Mouse (Mus musculus): ENCODE results near the gene Spn. TPM values are rescaled to one million over a fixed set of nuclear protein-coding genes. Genes with fewer than 3 reads are reported as not detected.
A peak's percentile ranks its signal among the peaks of the same experiment; 100 is the strongest.

Spn gene
- total and polyA plus RNA-seq, 3 experiments = 52.8 to 251 (median 90.2) TPM

- Histone ChIP-seq H3K36me3 (replicated peaks) (peaks cover 61% of the 10 kb centered on the region), H3K4me1 (ENCODE audit: insufficient read depth, low read depth, low read length) (peaks cover 88% of the 10 kb centered on the region), H3K9me3 (replicated peaks) (no peaks in the 10 kb centered on the region), H3K27me3 (ENCODE audit: insufficient read depth, low read length) (no peaks in the 10 kb centered on the region), H3K4me3 (ENCODE audit: low read depth, low read length) (peak overlapping the region; percentile 75)
- TF ChIP-seq CTCF (IDR thresholded peaks at IDR 0.05; ENCODE audit: low read depth, low read length) (no peak), TAL1 (conservative IDR thresholded peaks at IDR 0.05; ENCODE audit: low read depth, low read length) (no peak), POLR2AphosphoS5 (IDR thresholded peaks at IDR 0.05; ENCODE audit: insufficient replicate concordance, low read depth, low read length) (no peak), GATA2 (IDR thresholded peaks at IDR 0.05; ENCODE audit: borderline replicate concordance, low read depth, low read length) (no peak), GATA1 (IDR thresholded peaks at IDR 0.05; ENCODE audit: borderline replicate concordance, low read length) (no peak)
- ATAC-seq (ENCODE audit: extremely low read depth, insufficient number of reproducible peaks, low FRiP score, poor library complexity, severe bottlenecking) = no peak
- no peak for DNase-seq (ENCODE audit: low spot score)
Observed at GRCm38 (mm10) chr7:127136181-127137071, 1.2 kb downstream of the Spn start.

- ATAC-seq (ENCODE audit: extremely low read depth, insufficient number of reproducible peaks, low FRiP score, poor library complexity, severe bottlenecking) (no peak), DNase-seq (ENCODE audit: low spot score) (no peak)
- no peaks in the 10 kb centered on the region for H3K27me3 ChIP-seq (ENCODE audit: insufficient read depth, low read length)
- H3K36me3 ChIP-seq (replicated peaks) = peaks cover 71% of the 10 kb centered on the region
- peak overlapping the region; percentile 75 for H3K4me3 ChIP-seq (ENCODE audit: low read depth, low read length)
- peaks cover 85% of the 10 kb centered on the region for H3K4me1 ChIP-seq (ENCODE audit: insufficient read depth, low read depth, low read length)
- no peak for TF ChIP-seq TAL1 (conservative IDR thresholded peaks at IDR 0.05; ENCODE audit: low read depth, low read length)
- TF ChIP-seq CTCF (IDR thresholded peaks at IDR 0.05; ENCODE audit: low read depth, low read length) = no peak
- TF ChIP-seq GATA1 (IDR thresholded peaks at IDR 0.05; ENCODE audit: borderline replicate concordance, low read length) = no peak
- TF ChIP-seq GATA2 (IDR thresholded peaks at IDR 0.05; ENCODE audit: borderline replicate concordance, low read depth, low read length) = no peak
- no peak for TF ChIP-seq POLR2AphosphoS5 (IDR thresholded peaks at IDR 0.05; ENCODE audit: insufficient replicate concordance, low read depth, low read length)
- H3K9me3 ChIP-seq (replicated peaks) = no peaks in the 10 kb centered on the region
Observed at GRCm38 (mm10) chr7:127134821-127135447, 2.7 kb downstream of the Spn start.

GRCm38 (mm10) chr7:127133125-127133524 is 4.5 kb downstream of the Spn start:
- Histone ChIP-seq H3K36me3 (replicated peaks) (peaks cover 88% of the 10 kb centered on the region), H3K4me1 (ENCODE audit: insufficient read depth, low read depth, low read length) (peaks cover 87% of the 10 kb centered on the region), H3K9me3 (replicated peaks) (no peaks in the 10 kb centered on the region), H3K4me3 (ENCODE audit: low read depth, low read length) (peak overlapping the region; percentile 50; the same call in 1 of the 2 replicates), H3K27me3 (ENCODE audit: insufficient read depth, low read length) (no peaks in the 10 kb centered on the region)
- DNase-seq (ENCODE audit: low spot score) (no peak), ATAC-seq (ENCODE audit: extremely low read depth, insufficient number of reproducible peaks, low FRiP score, poor library complexity, severe bottlenecking) (no peak)
- TF ChIP-seq POLR2AphosphoS5 (IDR thresholded peaks at IDR 0.05; ENCODE audit: insufficient replicate concordance, low read depth, low read length) (no peak), TAL1 (conservative IDR thresholded peaks at IDR 0.05; ENCODE audit: low read depth, low read length) (no peak)

- Histone ChIP-seq H3K4me1 (ENCODE audit: insufficient read depth, low read depth, low read length) (peaks cover 56% of the 10 kb centered on the region), H3K9me3 (replicated peaks) (peaks cover 2% of the 10 kb centered on the region), H3K36me3 (replicated peaks) (peaks cover 83% of the 10 kb centered on the region), H3K4me3 (ENCODE audit: low read depth, low read length) (no peak overlapping the region), H3K27me3 (ENCODE audit: insufficient read depth, low read length) (no peaks in the 10 kb centered on the region)
- no peak for TF ChIP-seq GATA2 (IDR thresholded peaks at IDR 0.05; ENCODE audit: borderline replicate concordance, low read depth, low read length)
- TF ChIP-seq CTCF (IDR thresholded peaks at IDR 0.05; ENCODE audit: low read depth, low read length) = peak; percentile 42; the same call in 1 of the 2 replicates
- ATAC-seq (ENCODE audit: extremely low read depth, insufficient number of reproducible peaks, low FRiP score, poor library complexity, severe bottlenecking) (peak; percentile 45; the same call in 1 of the 2 replicates), DNase-seq (ENCODE audit: low spot score) (no peak)
Observed at GRCm38 (mm10) chr7:127129638-127130037, 8.0 kb downstream of the Spn start.

GRCm38 (mm10) chr7:127121911-127122270 is 15.7 kb downstream of the Spn start, which contains the start of gene Qprt:
Gene Qprt (minus strand): TSS chr7:127122226.
- TF ChIP-seq POLR2AphosphoS5 (IDR thresholded peaks at IDR 0.05; ENCODE audit: insufficient replicate concordance, low read depth, low read length) (no peak), TAL1 (conservative IDR thresholded peaks at IDR 0.05; ENCODE audit: low read depth, low read length) (no peak), CTCF (IDR thresholded peaks at IDR 0.05; ENCODE audit: low read depth, low read length) (no peak), GATA2 (IDR thresholded peaks at IDR 0.05; ENCODE audit: borderline replicate concordance, low read depth, low read length) (no peak), GATA1 (IDR thresholded peaks at IDR 0.05; ENCODE audit: borderline replicate concordance, low read length) (no peak)
- DNase-seq (ENCODE audit: low spot score) (no peak), ATAC-seq (ENCODE audit: extremely low read depth, insufficient number of reproducible peaks, low FRiP score, poor library complexity, severe bottlenecking) (no peak)
- no peak within 1 kb of the TSS for H3K4me3 ChIP-seq (ENCODE audit: low read depth, low read length)
- peaks cover 76% of the 10 kb centered on the region for H3K36me3 ChIP-seq (replicated peaks)
- H3K27me3 ChIP-seq (ENCODE audit: insufficient read depth, low read length) = no peaks in the 10 kb centered on the region
- peaks cover 36% of the 10 kb centered on the region for H3K4me1 ChIP-seq (ENCODE audit: insufficient read depth, low read depth, low read length)
- H3K9me3 ChIP-seq (replicated peaks) = peaks cover 7% of the 10 kb centered on the region

GRCm38 (mm10) chr7:127121061-127121910 is 16.3 kb downstream of the Spn start:
- ATAC-seq (ENCODE audit: extremely low read depth, insufficient number of reproducible peaks, low FRiP score, poor library complexity, severe bottlenecking) (no peak), DNase-seq (ENCODE audit: low spot score) (no peak)
- H3K4me3 ChIP-seq (ENCODE audit: low read depth, low read length) = no peak overlapping the region
- no peaks in the 10 kb centered on the region for H3K27me3 ChIP-seq (ENCODE audit: insufficient read depth, low read length)
- H3K9me3 ChIP-seq (replicated peaks) = peaks cover 7% of the 10 kb centered on the region
- peaks cover 75% of the 10 kb centered on the region for H3K36me3 ChIP-seq (replicated peaks)
- H3K4me1 ChIP-seq (ENCODE audit: insufficient read depth, low read depth, low read length) = peaks cover 39% of the 10 kb centered on the region
- TF ChIP-seq POLR2AphosphoS5 (IDR thresholded peaks at IDR 0.05; ENCODE audit: insufficient replicate concordance, low read depth, low read length) (no peak), GATA1 (IDR thresholded peaks at IDR 0.05; ENCODE audit: borderline replicate concordance, low read length) (no peak), TAL1 (conservative IDR thresholded peaks at IDR 0.05; ENCODE audit: low read depth, low read length) (no peak), CTCF (IDR thresholded peaks at IDR 0.05; ENCODE audit: low read depth, low read length) (no peak), GATA2 (IDR thresholded peaks at IDR 0.05; ENCODE audit: borderline replicate concordance, low read depth, low read length) (no peak)
